Mouse (Mus musculus) v-Abl transformed pro-B cells (cell line): ENCODE data around the gene Pan2.

Experiments
- in situ Hi-C, 2 experiments: fragments of 400-800 bp; cut with MboI; formaldehyde crosslinking; loops; one replicate each; pipeline ENCODE4 v1.15.1; 2025; ENCODE audit not compliant: unreplicated experiment in 2 of 2

Pan2 gene

DNA sequence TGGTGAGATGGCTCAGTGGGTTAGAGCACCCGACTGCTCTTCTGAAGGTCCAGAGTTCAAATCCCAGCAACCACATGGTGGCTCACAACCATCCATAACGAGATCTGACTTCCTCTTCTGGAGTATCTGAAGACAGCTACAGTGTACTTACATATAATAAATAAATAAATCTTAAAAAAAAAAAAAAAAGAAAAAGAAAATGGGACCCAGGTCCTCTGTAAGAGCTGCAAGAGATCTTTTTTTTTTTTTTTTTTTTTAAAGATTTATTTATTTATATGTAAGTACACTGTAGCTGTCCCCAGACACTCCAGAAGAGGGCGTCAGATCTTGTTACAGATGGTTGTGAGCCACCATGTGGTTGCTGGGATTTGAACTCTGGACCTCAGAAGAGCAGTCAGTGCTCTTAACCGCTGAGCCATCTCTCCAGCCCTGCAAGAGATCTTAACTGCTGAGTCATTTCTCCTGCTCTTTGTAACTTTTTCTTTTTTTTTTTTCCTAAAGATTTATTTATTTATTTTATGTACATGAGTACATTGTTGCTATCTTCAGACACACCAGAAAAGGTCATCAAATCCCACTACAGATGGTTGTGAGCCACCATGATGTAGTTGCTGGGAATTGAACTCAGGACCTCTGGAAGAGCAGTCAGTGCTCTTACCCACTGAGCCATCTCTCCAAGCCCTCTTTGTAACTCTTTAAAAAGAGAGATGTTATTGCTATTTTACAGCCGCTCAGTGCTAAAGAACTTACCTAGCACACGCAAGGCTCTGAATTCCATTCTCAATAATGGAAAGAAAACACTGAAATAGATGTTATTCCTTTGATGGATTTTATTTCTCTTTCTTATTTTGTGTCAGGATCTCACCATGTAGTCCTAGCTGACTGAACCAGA is 29.5 kb downstream of the Pan2 start:
- in situ Hi-C loops: loop anchor here (5.0 to 25.0 kb wide), 3 partner anchors 75 to 555 kb away; partner anchors contain the start of genes Gdf11 (in 1 of the 2), Rpl41 (in 1 of the 2) and Zc3h10 (in 1 of the 2)

DNA sequence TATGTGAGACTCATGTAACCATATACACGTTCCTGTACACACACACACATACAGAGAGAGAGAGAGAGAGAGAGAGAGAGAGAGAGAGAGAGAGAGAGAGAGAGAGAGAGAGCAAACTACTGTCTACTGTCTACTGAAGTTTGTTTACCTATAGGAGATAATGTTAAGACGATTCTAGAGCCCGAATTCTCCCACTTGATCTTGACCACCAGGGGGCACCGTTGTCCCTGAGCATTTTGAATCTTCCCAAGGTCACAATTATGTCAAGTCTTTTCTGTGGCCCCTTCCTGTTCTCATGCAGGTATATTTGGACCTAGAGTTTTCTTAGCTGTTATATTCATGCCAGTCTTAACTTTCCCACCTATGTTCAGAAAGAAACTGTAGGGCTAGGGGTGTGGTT is 32.4 kb downstream of the Pan2 start:
- in situ Hi-C loops: loop anchor here (5.0 to 25.0 kb wide), 4 partner anchors 117 to 552 kb away; partner anchors contain the start of genes Rpl41 (in 2 of the 2), Zc3h10 (in 2 of the 2) and Gdf11 (in 1 of the 2)

DNA sequence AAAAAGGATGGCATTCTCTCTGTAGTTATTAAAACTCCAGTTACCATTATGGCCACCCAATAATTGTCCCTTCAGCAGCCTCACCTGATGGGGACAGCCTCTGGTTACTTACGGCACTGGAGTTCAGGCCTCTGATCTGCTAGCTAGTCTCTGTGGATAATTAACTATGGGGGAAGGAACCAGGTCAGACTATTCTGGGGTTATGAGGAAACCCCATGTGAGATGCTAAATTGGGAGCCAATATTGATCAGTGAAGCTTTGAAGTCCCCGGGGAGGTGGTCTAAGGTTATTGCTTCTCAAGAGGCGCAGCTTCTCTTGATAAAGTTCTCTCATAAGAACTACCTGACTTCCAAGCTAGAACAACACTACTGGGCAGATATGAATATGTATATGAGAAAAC is 33.1 kb downstream of the Pan2 start:
- in situ Hi-C loops: loop anchor here (5.0 to 25.0 kb wide), 4 partner anchors 116 to 551 kb away; partner anchors contain the start of genes Rpl41 (in 2 of the 2), Zc3h10 (in 2 of the 2) and Gdf11 (in 1 of the 2)

DNA sequence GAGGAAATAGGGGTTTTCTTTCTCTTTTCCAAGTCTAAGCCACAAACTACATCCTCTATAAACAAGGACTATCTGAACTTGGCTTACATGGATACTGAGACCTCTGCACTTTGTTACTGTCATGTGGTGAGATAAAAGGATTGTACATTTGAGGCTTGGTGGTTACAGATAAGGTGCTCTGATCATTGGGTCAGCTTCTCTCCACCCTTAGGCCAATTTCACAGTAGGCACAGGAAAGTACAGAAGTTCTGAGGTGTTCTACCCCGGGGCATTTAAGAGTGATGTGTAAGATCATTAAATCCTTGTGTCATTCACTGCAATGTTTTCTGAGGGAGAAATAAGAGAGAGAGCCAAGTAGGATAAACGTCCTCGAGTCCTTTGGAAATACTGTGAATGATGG is 33.5 kb downstream of the Pan2 start:
- in situ Hi-C loops: loop anchor here (5.0 to 25.0 kb wide), 4 partner anchors 116 to 551 kb away; partner anchors contain the start of genes Rpl41 (in 2 of the 2), Zc3h10 (in 2 of the 2) and Gdf11 (in 1 of the 2)

DNA sequence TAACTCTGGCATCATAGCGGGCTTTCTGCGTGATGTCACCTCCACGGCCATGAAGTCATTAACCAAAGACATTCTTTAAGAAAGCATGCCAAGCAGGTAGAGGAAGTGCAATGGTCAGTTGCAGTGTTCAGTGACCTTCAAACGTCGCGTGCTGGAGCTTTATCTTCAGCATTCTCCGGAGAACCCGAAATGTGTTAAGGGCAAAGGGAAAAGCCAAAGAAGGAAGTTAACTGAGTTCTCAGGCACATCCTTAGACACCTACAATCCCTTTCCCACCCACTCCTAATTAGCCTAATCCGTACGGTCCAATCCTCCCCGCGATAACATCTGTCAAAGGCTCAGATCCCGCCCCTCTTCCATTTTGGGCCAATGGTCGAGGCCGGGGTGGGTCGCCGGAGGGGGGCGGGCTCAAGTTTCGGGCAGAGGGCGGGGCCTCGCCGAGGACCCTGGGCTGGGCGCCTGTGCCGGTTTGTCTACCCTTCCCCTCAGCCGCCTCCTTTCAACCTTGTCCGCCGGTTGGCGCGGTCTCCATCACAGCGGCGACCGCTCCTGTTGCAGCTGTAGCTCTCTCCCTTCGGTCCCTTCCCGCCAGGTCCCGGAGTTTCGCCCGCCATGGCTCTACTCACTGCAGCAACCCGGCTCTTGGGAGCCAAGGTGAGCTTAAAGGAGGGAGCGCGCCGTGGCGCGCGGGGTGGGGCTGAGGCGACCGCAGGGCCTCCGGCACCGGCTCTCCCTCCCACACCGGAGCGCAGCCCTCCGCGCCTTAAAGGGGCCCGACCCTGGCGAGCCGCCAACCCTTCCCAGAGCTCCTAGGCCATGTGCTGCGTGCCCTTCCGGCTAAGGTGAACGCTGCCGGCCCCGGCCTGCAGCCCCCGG is 34.4 kb downstream of the Pan2 start, which contains the start of gene Cs:
Gene Cs, plus strand, starts transcription at position 429 of the 876 bp plus-strand sequence.
- in situ Hi-C loops: loop anchor here (5.0 to 25.0 kb wide), 4 partner anchors 115 to 550 kb away; partner anchors contain the start of genes Rpl41 (in 2 of the 2), Zc3h10 (in 2 of the 2) and Gdf11 (in 1 of the 2)

DNA sequence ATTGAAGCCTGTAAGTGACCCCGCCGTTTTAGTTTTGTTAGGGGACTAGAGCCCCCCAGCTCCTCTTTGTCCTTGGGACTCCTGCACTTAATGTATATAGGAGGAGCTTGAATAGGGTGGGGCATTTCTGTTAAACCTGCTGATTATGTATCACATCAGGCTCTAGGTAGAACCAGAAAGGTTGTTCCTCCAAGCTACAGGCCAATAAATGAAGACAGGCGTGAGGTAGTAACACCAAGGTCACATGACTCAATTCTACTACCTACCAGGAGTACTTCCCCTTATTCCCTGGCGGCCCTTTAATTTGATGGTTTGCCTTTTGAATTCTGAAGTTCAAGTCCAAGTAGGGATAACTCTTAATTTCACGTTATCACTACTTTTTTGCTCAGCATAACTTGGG is 35.3 kb downstream of the Pan2 start:
- in situ Hi-C loops: loop anchor here (5.0 to 25.0 kb wide), 4 partner anchors 114 to 549 kb away; partner anchors contain the start of genes Rpl41 (in 2 of the 2), Zc3h10 (in 2 of the 2) and Gdf11 (in 1 of the 2)

DNA sequence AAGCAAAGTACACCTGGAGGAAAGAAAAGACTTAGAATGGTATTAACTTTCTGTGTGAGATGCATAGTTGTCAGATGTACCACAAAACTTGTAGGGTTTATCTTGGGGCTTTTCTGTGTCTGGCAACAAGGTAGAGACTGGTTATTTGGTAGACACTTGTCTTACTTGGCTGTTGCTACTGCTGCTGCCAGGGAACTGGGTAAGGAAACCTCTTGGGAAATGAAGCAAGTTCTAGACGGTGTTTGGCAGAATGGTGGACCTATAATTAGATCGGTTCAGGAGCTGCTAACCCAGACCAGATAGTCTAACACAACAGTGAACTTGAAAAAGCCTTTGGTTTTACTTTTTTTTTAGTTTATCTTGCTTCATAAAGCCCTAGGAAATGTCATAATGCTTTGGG is 35.8 kb downstream of the Pan2 start:
- in situ Hi-C loops: loop anchor here (5.0 to 25.0 kb wide), 4 partner anchors 113 to 548 kb away; partner anchors contain the start of genes Rpl41 (in 2 of the 2), Zc3h10 (in 2 of the 2) and Gdf11 (in 1 of the 2)

DNA sequence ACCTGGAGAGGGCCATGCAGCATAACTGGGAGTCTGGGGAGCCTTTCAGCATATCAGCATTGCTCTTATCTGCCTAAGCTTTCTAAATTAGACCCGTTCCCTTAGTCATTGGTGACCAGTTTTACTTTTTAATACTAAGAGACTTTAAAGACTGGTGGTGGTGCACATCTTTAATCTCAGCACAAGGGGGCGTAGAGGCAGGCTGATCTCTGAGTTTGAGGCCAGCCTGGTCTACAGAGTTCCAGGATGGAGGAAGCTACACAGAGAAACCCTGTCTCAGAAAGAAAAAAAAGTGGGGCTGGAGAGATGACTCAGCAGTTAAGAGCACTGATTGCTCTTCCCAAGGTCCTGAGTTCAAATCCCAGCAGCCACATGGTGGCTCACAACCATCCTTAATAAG is 37.1 kb downstream of the Pan2 start:
- in situ Hi-C loops: loop anchor here in 1 of 2 experiments (25.0 kb wide), 1 partner anchor 547 kb away; the partner anchor contains the start of gene Gdf11

DNA sequence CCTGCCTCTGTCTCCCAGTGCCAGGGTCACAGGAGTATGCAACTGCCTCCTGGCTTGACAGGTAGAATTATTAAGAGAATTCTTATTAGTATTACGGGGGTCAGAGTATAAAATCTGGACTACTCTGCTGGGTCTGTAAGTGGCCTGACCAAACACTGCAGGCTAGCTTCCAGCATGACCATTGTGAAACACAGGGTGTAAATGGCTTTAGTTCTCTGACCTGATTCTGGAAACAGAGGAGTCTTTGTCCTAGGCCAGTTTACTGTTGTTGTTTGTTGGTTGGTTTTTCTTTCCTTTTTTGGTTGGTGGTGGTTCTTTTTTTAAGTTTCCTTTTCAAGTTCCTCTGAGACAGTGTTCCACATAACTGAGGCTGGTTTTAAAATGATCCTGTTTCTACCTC is 40.3 kb downstream of the Pan2 start:
- in situ Hi-C loops: loop anchor here in 1 of 2 experiments (25.0 kb wide), 1 partner anchor 544 kb away; the partner anchor contains the start of gene Gdf11

DNA sequence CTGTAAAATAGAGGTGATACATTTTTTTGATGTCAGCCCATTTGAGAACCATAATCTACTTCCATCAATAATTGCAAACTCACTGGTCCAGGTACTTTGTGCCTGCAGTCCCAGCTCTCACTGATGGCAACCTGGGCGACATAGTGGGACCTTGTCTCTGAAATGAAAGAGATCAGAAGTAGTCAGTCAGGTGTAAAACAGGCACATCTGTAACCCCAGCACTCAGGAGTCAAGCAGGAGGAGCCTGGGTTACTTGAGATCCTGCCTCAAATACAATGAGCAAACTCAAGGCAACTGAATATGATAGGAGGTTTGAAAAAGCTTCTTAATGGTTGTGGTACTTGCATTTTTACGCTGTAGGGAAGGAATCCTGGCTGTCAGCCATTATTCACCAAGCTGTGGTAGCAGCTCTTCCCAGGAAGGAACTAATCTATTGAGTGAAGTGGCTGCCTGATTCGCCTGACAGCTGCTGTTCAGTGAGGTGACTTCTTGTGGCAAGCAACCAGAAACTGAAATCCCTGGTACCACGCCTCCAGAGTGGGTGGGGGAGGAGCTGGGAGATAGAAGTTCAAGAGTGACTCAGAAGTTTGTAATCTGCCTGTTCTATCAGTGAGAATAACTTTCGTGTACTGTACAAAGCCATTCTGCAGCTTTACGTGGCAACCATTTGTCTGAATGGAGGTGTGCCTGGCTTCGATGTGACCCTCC is 41.6 kb downstream of the Pan2 start:
- in situ Hi-C loops: loop anchor here in 1 of 2 experiments (25.0 kb wide), 1 partner anchor 543 kb away; the partner anchor contains the start of gene Gdf11

DNA sequence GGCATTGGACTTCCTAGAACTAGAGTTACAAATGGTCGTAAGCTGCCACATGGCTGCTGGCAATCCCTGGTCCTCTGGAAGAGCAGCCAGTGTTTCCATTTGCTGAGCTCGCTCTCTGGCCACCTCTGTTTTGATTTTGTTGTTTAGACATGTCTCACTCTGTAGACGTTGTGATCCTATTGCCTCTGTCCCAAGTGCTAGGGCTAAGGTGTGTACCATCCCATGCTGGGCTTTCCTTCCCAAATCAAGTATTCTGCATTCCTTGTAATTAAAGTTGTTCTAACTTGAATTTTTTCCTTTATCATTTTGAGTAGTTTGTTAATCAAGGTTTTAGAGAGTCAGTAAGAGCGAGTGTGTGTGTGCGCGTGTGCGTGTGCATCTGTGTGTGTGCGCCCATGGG is 44.4 kb downstream of the Pan2 start:
- in situ Hi-C loops: loop anchor here in 1 of 2 experiments (25.0 kb wide), 1 partner anchor 540 kb away; the partner anchor contains the start of gene Gdf11

DNA sequence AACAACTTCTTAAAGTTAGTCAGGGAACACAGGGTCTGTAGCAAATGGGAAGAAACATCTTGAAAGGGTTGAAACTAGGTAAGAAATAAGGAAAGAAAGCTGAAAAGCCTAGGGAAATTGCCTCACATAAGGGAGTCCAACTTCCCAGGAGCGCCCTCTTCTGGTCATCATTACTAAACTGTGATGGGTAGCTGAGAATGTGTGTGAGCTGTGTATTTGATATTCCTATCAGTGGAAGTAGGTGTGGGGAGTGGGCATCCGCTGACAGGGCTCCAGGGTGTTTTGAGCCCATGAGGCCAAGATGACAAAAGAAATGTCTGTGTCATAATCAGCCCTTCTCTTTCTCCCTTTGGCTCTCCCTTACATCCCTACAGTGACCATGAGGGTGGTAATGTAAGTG is 55.7 kb downstream of the Pan2 start:
- in situ Hi-C loops: no loop called here

DNA sequence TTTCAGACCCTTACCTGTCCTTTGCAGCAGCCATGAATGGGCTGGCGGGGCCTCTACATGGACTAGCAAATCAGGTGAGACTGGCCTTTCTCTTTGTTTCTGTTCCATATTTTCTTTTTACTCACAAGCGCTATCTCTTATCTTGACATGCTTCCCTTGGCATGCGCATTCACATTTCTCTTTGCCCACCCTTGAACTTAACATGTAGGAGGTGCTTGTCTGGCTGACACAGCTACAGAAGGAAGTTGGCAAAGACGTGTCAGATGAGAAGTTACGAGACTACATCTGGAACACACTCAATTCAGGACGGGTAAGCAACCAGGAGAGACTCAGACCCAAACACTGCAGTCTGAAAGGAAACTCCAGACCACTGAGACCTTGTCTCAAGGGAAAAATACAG is 56.1 kb downstream of the Pan2 start:
- in situ Hi-C loops: no loop called here

DNA sequence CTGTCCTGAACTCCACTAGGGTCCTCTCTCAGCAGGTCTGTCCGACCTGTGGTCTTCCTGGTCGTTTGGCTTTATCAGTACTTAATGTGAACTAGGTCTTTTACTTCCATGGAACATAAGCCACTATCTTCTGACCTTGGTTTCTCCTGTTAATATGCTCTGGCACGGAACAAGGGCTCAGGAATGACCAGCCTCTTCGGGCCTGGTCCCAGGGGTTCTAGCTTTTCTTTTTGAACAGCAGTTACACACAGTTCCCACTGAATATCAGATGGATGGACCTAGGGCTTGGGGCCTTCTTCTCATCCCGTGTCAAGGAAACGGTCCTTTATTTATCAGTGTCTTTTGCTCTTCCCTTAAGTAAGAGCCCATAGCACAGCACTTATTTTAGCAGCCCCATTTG is 58.7 kb downstream of the Pan2 start:
- in situ Hi-C loops: no loop called here

DNA sequence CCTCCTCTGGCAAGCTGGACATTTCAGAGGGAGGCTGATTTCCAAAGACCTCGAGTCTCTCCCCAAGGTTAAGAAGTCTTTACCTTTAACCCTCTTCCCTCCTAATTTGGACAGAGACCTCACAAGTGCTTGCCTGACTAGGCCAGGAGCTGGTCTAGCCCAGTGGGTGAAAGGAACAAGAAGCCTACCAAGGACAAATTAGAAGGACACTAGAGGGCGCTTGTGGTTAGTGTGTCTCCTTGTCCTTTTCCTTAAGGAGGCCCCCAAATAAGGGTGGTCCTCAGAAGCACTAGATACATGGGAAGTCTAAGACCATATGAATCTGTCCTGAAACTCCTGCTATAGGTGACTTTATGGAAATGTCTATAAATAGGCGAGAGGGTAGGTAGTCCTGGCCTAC is 59.4 kb downstream of the Pan2 start:
- in situ Hi-C loops: no loop called here

DNA sequence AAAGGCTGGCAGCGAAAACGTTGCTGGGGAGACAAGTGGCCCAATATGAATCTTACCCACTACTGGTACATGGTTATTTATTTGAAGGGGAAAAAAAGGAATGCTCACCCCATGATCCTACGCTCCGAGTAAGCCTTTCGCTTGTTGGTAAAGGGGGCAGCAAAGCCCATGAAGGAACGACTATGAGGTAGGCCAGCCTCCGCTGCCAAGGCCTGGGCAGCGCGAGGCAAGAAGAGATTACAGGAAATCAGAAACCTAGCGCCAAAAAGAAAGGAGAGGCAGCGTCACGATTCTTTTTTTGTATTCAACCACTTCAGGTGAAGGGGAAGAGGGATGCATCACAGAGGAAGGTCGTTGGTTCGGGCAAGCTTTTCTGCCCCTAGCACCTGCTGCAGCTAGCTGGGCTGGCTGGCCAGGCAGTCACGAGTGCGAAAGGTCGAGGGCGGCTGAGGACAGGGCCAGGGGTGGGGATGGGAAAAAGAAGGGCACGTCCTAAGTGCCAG is 64.8 kb downstream of the Pan2 start:
- in situ Hi-C loops: loop anchor here (5.0 kb wide), 3 partner anchors 39 to 179 kb away; partner anchors contain the start of genes Rpl41 (in 1 of the 2), Smarcc2 (in 1 of the 2) and Zc3h10 (in 1 of the 2)

DNA sequence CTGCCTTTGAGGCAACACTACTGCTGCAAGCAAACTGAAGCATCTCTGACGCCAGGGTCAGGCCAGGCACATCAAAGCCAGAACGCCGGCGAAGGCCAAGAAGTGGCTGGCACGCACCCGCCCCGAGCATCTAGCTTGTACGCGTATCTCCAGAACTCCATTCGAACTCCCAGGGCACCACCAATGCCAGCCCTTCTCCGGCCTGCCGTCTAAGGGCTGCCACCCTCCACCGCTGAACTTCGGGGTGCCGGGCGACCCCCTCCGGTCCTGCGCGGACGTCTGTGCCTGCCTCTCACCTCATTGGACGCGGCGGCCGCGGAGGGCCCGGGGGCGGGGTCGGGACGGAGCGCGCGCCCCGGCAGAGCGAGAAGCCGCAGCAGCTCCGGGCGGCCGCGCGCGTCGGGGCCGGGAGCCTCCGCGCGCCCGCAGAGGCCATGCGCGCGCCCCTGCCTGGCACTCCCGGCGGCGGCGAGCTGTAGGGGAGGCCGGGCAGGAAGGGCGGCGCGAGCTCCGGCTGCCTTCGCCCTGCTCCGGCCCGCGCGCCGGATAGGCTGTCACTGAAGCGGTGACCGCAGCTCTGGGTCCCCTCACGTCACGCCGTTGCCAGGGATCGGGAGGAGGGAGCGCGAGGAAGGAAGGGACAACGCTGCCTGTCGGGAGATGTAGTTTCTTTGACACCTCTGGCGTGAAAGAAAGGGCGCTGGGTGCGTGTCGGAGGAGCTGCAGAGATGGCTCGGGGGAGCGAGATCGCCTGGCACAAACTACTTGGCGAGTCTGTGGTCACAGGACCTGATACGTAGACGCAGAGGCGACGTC is 65.5 kb downstream of the Pan2 start, which contains the start of gene Coq10a:
Gene Coq10a, minus strand, starts transcription at position 596 of the 816 bp plus-strand sequence.
- in situ Hi-C loops: loop anchor here (5.0 kb wide), 3 partner anchors 39 to 179 kb away; partner anchors contain the start of genes Rpl41 (in 1 of the 2), Smarcc2 (in 1 of the 2) and Zc3h10 (in 1 of the 2)

DNA sequence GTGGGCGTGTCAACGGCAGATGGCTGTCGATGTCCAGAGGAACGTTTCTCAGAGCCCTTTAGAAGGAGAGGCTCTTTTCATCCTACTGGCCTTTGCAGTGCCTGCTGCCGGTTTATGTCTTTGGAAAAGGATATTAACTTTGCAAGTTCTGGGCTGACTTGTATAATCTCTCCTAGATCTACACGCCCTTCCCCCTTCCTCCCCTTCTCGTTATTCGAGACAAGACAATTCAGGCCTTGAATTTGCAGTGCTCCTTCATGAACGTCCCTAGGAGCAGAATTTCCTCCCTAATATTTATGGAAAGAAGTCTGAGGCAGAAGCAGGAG is 66.0 kb downstream of the Pan2 start:
- in situ Hi-C loops: loop anchor here (5.0 kb wide), 3 partner anchors 38 to 178 kb away; partner anchors contain the start of genes Rpl41 (in 1 of the 2), Smarcc2 (in 1 of the 2) and Zc3h10 (in 1 of the 2)
